Mouse (Mus musculus) forebrain, embryonic 11.5 days (tissue): ENCODE measurements around the gene Mmp20. TPM values are rescaled to one million over a fixed set of nuclear protein-coding genes. Genes with fewer than 3 reads are reported as not detected.

Experiments
- ATAC-seq: fragments of 200-750 bp; cut with Nextera tagmentation; replicated peaks from 2 replicates; pipeline ENCODE4 v1.8.0; 2017; ENCODE audit warnings: moderate TSS enrichment; ENCODE audit not compliant: low FRiP score
- DNase-seq: peaks from one replicate; pipeline ENCODE4 v3.0.0-alpha.2; 2017; ENCODE audit warnings: low spot score
- H3K27ac ChIP-seq: fragments of 300-500 bp; sonication (generic); 2 replicates; pipeline ENCODE4 v1.5.1; 2014; ENCODE audit warnings: low read depth, low read length
- H3K27me3 ChIP-seq: fragments of 300-500 bp; sonication (generic); 2 replicates; pipeline ENCODE4 v1.6.1; 2014; ENCODE audit warnings: mild to moderate bottlenecking, low read length, mixed read lengths; ENCODE audit not compliant: control insufficient read depth, insufficient read depth
- H3K36me3 ChIP-seq: fragments of 300-500 bp; sonication (generic); 2 replicates; pipeline ENCODE4 v1.6.1; 2014; ENCODE audit warnings: mild to moderate bottlenecking, low read length, moderate library complexity, mixed read lengths; ENCODE audit not compliant: control insufficient read depth, insufficient read depth
- H3K4me1 ChIP-seq: fragments of 300-500 bp; sonication (generic); replicated peaks from 2 replicates; pipeline ENCODE4 v1.6.1; 2014; ENCODE audit warnings: low read length, mixed read lengths; ENCODE audit not compliant: control insufficient read depth, insufficient read depth
- H3K4me2 ChIP-seq: fragments of 300-500 bp; sonication (generic); 2 replicates; pipeline ENCODE4 v1.6.1; 2014; ENCODE audit warnings: low read depth, mild to moderate bottlenecking, low read length, moderate library complexity, mixed read lengths; ENCODE audit not compliant: severe bottlenecking
- H3K4me3 ChIP-seq: fragments of 300-500 bp; sonication (generic); 2 replicates; pipeline ENCODE4 v1.5.1; 2014; ENCODE audit warnings: low read depth, low read length
- H3K9ac ChIP-seq: fragments of 300-500 bp; sonication (generic); 2 replicates; pipeline ENCODE4 v1.6.1; 2014; ENCODE audit warnings: low read length
- H3K9me3 ChIP-seq: fragments of 300-500 bp; sonication (generic); 2 replicates; pipeline ENCODE4 v1.6.1; 2016; ENCODE audit warnings: low read length, mixed read lengths; ENCODE audit not compliant: control insufficient read depth
- WGBS: fragments of 180-500 bp; shearing (Covaris S2); extraction: QIAGEN DNeasy Blood & Tissue Kit; methylation state at CpG from one replicate; pipeline ENCODE4 v1.1.7; 2014; 5-methylcytosine and 5-hydroxymethylcytosine counted together
- polyA plus RNA-seq: library from polyadenylated mRNA; unstranded; fragments of >200 nt; fragmentation: Nextera tagmentation; extraction: Ambion mirVana; gene quantifications from 2 replicates; pipeline ENCODE4 v1.2.1, GENCODE M21; 2014

The Mmp20 gene
- polyA plus RNA-seq, 1 experiment from 2014 or later = not detected

DNA sequence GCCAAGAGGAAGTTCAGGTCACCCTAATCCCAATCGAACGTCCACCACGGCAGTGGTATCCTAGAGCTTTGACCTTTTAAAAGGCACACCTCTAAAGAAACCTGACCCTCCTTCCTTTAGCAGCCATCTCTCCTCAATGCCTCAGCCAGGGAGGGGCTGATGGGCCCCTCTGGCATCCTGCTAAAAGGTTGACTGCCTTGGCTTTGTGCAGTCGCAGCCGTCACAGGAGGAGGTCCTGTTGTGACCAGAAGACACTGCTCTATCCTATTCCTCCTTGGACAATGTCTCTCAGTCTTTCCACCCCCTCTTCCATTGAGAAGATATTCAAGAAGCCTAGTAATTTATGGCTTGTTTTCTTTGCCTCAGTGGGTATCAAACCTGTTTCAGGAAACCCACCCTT is 5.9 kb downstream of the Mmp20 start:
- Histone ChIP-seq H3K4me2 (no peak overlapping the region), H3K27me3 (no peaks in the 10 kb centered on the region), H3K9me3 (no peaks in the 10 kb centered on the region), H3K4me1 (no peaks in the 10 kb centered on the region), H3K36me3 (no peaks in the 10 kb centered on the region), H3K27ac (no peak overlapping the region), H3K4me3 (no peak overlapping the region), H3K9ac (no peak overlapping the region)
- 19% methylated on average over 5 of the region's 5 CpGs for WGBS
- DNase-seq (no peak), ATAC-seq (no peak)

DNA sequence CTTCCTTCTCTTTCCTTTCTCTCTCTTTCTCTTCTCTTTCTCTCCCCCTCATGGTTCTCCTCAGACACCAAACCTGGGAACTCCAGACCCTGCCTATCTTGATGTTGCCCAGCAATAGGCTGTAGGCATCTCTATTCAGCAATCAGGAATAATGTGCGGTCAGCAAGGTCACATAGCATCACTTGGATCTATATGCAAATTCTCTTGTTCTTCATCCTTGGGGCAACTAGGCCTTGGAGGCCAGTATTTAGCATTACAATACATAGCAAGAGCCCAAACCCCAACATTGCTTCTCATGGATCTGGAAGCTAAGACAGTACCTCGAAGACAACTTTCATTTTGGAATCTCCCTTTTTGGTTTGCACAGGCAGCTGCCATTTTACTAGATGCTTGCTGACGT is 19.9 kb downstream of the Mmp20 start:
- 81% methylated on average over 3 of the region's 3 CpGs for WGBS
- Histone ChIP-seq H3K4me2 (no peak overlapping the region), H3K27me3 (no peaks in the 10 kb centered on the region), H3K4me1 (no peaks in the 10 kb centered on the region), H3K9ac (no peak overlapping the region), H3K4me3 (no peak overlapping the region), H3K36me3 (no peaks in the 10 kb centered on the region), H3K27ac (no peak overlapping the region), H3K9me3 (no peaks in the 10 kb centered on the region)
- DNase-seq = no peak
- no peak for ATAC-seq

DNA sequence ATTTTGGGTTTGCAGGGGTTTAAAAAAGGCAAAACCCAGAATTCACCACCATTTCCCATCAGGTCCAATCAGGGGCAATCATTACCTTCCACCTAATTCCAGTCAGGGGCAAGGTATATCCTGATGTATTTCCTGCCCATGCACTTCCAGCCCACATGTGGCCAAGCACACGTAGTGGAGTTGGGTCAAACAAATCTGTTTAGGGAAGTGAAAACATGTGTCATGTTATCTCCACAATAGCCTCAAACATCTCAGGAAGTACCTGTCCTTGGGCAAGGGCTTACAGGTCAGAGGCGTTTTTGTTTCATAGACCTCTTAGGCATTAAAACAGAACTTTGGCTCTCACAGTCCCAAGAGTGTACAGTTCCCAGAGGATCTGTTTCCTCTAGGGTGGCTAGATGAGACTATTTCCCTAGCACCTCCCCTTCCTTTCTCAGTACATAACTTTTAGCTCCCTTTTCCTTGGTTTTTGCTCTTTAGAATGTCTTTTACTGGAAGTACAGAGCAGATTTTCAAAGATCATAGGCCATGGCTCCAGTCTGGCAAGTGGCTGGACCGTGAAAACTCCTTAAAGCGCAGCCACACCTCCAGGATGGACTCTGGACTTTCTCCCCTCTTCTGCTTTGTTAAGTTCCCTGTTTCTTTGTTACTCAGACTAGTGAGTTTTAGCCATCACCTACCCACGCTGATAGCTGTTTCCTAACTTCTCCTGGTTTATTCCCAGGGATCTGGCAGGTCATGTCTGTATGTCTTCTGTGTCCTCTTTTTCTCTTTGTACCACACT is 22.6 kb downstream of the Mmp20 start:
- Histone ChIP-seq H3K4me1 (no peaks in the 10 kb centered on the region), H3K9ac (no peak overlapping the region), H3K4me2 (no peak overlapping the region), H3K27me3 (no peaks in the 10 kb centered on the region), H3K4me3 (no peak overlapping the region), H3K27ac (no peak overlapping the region), H3K36me3 (no peaks in the 10 kb centered on the region), H3K9me3 (no peaks in the 10 kb centered on the region)
- ATAC-seq (no peak), DNase-seq (no peak)
- WGBS = 80% methylated on average over 5 of the region's 5 CpGs

DNA sequence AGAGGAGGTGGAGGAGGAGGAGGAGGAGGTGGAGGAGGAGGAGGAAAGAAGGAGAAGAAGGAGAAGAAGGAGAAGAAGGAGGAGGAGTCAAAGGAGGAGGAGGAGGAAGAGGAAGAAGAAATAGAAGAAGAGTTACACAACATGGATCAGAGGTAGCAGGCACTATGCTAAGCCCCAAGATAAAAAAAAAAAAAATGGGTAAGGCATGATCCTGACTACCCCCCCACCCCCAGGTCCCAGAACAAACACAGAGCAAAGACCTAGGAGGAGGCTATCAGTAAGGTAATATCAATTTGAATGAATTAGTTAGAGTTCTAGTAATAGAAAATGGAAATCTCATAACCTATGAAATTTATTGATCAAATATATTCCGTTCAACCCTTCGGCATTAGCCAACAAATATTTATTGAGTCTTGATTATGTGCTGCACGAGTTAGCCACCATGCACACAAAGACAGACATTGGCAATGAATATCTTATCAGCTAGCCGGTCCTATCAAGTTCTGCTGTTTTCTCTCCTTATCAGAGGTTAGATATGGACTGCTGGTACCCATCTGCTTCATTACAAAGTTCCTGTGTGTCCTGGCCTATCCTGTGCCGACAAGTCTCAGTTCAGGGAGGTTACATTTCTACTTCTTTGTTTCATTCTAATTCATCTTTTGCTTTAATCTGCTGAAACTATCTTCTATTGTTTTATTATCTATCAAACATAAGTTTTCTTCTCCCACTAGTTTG is 24.5 kb downstream of the Mmp20 start:
- no peaks in the 10 kb centered on the region for H3K4me1 ChIP-seq
- no peak overlapping the region for H3K4me3 ChIP-seq
- WGBS = 87% methylated on average over 5 of the region's 5 CpGs
- no peak for DNase-seq
- no peak overlapping the region for H3K4me2 ChIP-seq
- no peaks in the 10 kb centered on the region for H3K27me3 ChIP-seq
- ATAC-seq = no peak
- H3K36me3 ChIP-seq = no peaks in the 10 kb centered on the region
- no peaks in the 10 kb centered on the region for H3K9me3 ChIP-seq
- no peak overlapping the region for H3K27ac ChIP-seq
- no peak overlapping the region for H3K9ac ChIP-seq

DNA sequence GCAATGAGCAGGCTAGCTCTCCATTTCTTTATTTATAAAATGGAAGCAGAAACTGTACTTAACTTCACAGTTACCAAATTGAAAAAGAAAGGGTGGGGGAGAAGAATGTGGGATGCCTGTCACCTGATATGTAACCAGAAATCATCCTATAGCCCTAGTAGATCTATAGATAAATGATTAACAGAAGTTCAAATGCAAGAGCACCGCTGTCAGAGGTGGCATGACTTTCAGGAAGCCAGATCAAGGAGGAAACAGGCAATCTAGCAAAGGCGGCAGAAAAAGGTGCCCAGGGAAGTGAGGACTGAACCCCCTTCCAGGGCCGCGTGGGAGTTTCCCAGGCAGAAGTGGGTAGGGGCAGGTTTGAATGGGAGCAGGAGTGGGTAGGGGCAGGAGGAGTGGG is 29.9 kb downstream of the Mmp20 start:
- WGBS = 83% methylated on average over 4 of the region's 4 CpGs

DNA sequence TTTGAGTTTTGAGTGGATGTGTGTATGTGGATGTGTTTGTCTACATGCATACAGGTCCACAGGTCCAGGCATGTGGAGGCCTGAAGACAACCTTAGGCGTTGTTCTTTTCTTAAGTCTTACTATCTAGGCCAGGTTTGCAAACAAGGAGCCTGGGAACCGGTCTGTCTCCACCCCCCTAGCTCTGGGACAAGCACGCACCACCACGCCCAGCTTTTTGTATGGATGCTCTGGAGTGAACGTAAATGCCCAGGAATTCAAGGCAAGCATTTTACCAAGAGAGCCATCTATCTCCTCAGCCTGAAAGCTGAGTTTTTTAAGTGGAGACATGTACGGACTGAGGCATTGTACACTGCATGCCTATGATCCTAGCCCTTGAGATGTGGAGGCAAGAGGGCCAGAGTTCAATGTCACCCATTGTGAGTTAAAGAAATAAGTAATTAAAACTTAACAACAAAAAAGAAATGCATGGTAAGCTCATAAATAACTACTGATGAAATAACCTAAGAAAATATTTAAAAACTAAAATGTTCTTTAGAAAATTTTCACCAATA is 31.5 kb downstream of the Mmp20 start:
- Histone ChIP-seq H3K36me3 (no peaks in the 10 kb centered on the region), H3K4me2 (no peak overlapping the region), H3K9ac (no peak overlapping the region), H3K27ac (no peak overlapping the region), H3K4me1 (no peaks in the 10 kb centered on the region), H3K9me3 (no peaks in the 10 kb centered on the region), H3K4me3 (no peak overlapping the region), H3K27me3 (no peaks in the 10 kb centered on the region)
- ATAC-seq (no peak; the same call in 1 of the 2 replicates), DNase-seq (no peak)
- WGBS = 43% methylated on average over 6 of the region's 6 CpGs

More for the DNA sequence above, 29.9 kb downstream of the Mmp20 start:
- Histone ChIP-seq H3K27ac (no peak overlapping the region), H3K4me3 (no peak overlapping the region), H3K36me3 (no peaks in the 10 kb centered on the region), H3K4me2 (no peak overlapping the region), H3K9ac (no peak overlapping the region), H3K9me3 (no peaks in the 10 kb centered on the region), H3K27me3 (no peaks in the 10 kb centered on the region), H3K4me1 (no peaks in the 10 kb centered on the region)
- DNase-seq (no peak), ATAC-seq (no peak)

DNA sequence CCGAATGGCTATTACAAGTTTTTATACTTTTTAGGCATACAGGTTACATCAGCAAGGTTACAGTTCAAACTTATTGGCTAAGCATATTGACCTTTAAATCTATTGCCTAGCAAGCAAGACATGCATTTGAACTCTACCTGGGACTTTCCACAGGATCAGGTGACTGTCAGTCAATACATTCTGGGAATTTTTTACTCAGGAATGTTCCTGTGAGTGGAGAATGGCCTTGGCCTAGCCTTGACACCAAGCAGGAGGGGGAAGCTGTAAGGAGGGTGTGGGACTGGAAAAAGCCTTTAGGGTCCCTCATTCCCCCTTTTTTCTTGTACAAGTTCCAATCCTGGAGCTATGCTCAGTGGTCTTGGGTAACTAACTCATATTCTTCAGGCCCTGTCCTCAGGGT is 33.3 kb downstream of the Mmp20 start:
- 96% methylated on average over 1 of the region's 1 CpGs for WGBS
- H3K9ac ChIP-seq = no peak overlapping the region

DNA sequence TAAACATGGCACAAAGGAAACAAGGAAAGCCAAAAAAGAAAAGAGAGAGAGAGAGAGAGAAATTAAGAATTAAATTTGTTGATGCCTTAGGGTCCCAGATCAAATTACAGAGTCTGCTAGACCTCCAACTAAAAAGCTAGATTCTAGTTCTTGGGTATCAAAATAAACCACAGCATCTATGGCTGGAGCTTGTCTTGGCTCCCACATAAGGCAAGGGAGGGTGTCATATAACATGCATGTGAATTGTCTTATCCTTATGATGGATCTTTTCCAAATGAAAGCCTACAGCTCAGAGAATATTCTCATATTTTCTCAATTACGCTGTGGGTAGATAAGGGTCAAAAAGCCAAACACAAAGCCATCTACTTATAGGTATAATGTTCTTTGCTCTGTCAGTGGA is 41.6 kb downstream of the Mmp20 start:
- Histone ChIP-seq H3K9ac (no peak overlapping the region), H3K4me1 (no peaks in the 10 kb centered on the region), H3K4me2 (no peak overlapping the region), H3K27ac (no peak overlapping the region), H3K27me3 (no peaks in the 10 kb centered on the region), H3K4me3 (no peak overlapping the region), H3K36me3 (no peaks in the 10 kb centered on the region), H3K9me3 (no peaks in the 10 kb centered on the region)
- WGBS = 96% methylated on average over 1 of the region's 1 CpGs
- ATAC-seq = no peak
- no peak for DNase-seq

More for the DNA sequence above, 33.3 kb downstream of the Mmp20 start:
- H3K27me3 ChIP-seq = no peaks in the 10 kb centered on the region
- no peaks in the 10 kb centered on the region for H3K9me3 ChIP-seq
- H3K27ac ChIP-seq = no peak overlapping the region
- no peak overlapping the region for H3K4me3 ChIP-seq
- H3K4me2 ChIP-seq = no peak overlapping the region
- no peak for DNase-seq
- H3K36me3 ChIP-seq = no peaks in the 10 kb centered on the region
- no peak for ATAC-seq
- H3K4me1 ChIP-seq = no peaks in the 10 kb centered on the region
